Mouse (Mus musculus) frontal cortex, postnatal 14 days (tissue): ENCODE results near the gene Gm21680.
"Not testable (repeated sequence)": the region's sequence is repeated elsewhere in the genome, so short reads cannot be mapped to it uniquely, and the experiment has no call there.

Experiments
- DNase-seq, 2 experiments: peaks; one replicate each; pipeline ENCODE4 v3.0.0; 2022; ENCODE audit warnings: low spot score in 2 of 2

Gm21680 gene

DNA sequence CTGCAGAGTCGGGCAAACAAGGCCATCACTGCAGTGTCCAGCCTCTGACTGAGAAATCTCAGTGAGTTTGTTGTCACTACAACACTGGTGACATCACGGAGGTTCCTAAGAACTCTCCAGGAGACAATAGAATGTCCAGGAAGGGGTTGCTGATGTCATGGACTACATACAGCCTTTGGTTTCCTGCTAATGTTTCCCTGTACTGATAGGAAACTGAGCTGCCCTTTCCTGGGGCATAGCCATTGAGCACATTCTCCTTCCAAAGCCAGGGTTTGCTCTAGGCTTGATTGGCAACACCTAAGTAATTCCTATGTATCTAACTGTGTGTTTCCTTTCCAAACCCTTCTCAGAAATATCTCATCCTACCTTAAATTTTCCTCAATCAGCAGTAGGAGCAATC, at the start of gene Gm21680:
TSS of gene Gm21680 (minus strand) at position 101 of the 400 bp plus-strand sequence.
- DNase-seq: not testable (repeated sequence)

DNA sequence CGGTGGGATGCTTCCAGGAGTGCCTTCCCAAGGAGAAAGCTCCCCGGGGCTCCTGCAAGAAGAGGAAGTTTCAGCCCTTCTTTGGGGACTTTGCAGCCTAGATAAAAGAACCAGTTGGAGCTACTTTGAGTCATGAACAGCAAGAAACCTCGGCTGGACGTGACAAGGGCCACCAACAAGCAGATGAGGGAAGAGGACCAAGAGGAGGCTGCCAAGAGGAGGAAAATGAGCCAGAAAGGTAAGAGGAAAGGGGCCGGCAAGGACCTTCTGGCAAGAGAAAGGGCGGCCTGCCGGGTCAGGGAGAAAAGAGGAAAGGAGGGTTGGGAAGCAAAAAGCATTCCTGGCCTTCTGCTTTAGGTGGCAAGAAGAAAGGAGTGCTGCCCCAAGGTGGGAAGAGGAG, 35.2 kb upstream of the Gm21680 start:
- not testable (repeated sequence) for DNase-seq

DNA sequence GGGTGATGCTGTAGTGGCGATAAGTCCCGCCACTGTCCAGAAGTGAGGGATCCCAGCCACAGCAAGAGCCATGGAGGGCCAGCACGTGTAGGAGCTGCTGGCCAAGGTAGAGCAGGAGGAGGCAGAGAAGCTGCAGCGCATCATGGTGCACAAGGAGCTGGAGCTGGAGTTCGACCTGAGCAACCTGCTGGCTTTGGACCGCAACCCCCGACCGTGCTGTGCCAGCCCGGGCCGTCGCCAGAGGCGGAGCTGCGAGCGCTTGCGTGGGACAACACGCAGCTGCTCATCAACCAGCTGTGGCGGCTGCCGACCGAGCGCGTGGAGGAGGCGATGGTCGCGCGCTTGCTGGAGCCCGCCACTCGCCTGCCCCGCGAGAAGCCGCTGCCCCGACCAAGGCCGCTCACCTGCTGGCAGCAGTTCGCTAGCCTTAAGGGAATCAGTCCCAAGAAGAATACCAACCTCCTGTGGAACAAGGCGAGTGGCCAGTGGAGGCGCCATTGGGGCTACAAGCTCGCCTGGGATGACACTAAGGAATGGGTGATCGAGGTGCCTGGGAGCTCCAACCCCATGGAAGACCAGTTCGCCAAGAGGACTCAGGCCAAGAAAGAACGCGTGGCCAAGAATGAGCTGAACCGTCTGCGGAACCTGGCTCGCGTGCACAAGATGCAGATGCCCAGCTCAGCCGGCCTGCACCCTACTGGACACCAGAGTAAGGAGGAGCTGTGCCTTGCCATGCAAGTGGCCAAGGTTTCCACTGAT, 34.7 kb upstream of the Gm21680 start:
- peak; percentile 5 to 6 for DNase-seq

DNA sequence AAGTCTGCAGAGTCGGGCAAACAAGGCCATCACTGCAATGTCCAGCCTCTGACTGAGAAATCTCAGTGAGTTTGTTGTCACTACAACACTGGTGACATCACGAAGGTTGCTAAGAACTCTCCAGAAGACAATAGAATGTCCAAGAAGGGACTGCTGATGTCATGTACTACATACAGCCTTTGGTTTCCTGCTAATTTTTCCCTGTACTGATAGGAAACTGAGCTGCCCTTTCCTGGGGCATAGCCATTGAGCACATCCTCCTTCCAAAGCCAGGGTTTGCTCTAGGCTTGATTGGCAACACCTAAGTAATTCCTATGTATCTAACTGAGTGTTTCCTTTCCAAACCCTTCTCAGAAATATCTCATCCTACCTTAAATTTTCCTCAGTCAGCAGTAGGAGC, 32.2 kb upstream of the Gm21680 start, which contains the start of gene Gm1979:
TSS of gene Gm1979 (minus strand) at position 101 of the 400 bp plus-strand sequence.
- DNase-seq: not testable (repeated sequence)

DNA sequence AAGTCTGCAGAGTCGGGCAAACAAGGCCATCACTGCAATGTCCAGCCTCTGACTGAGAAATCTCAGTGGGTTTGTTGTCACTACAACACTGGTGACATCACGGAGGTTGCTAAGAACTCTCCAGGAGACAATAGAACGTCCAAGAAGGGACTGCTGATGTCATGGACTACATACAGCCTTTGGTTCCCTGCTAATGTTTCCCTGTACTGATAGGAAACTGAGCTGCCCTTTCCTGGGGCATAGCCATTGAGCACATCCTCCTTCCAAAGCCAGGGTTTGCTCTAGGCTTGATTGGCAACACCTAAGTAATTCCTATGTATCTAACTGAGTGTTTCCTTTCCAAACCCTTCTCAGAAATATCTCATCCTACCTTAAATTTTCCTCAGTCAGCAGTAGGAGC, 16.1 kb upstream of the Gm21680 start, which contains the start of gene Gm21698:
TSS of gene Gm21698 (minus strand) at position 101 of the 400 bp plus-strand sequence.
- not testable (repeated sequence) for DNase-seq

DNA sequence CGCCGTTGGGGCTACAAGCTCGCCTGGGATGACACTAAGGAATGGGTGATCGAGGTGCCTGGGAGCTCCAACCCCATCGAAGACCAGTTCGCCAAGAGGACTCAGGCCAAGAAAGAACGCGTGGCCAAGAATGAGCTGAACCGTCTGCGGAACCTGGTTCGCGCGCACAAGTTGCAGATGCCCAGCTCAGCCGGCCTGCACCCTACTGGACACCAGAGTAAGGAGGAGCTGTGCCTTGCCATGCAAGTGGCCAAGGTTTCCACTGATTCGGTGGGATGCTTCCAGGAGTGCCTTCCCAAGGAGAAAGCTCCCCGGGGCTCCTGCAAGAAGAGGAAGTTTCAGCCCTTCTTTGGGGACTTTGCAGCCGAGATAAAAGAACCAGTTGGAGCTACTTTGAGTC, 15.4 kb downstream of the Gm21680 start:
- DNase-seq: not testable (repeated sequence)

DNA sequence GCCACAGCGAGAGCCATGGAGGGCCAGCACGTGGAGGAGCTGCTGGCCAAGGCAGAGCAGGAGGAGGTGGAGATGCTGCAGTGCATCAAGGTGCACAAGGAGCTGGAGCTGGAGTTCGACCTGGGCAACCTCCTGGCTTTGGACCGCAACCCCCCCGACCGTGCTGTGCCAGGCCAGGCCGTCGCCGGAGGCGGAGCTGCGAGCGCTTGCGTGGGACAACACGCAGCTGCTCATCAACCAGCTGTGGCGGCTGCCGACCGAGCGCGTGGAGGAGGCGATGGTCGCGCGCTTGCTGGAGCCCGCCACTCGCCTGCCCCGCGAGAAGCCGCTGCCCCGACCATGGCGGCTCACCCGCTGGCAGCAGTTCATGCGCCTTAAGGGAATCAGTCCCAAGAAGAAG, 15.9 kb downstream of the Gm21680 start:
- DNase-seq: not testable (repeated sequence)

DNA sequence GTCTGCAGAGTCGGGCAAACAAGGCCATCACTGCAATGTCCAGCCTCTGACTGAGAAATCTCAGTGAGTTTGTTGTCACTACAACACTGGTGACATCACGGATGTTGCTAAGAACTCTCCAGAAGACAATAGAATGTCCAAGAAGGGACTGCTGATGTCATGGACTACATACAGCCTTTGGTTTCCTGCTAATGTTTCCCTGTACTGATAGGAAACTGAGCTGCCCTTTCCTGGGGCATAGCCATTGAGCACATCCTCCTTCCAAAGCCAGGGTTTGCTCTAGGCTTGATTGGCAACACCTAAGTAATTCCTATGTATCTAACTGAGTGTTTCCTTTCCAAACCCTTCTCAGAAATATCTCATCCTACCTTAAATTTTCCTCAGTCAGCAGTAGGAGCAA, 18.1 kb downstream of the Gm21680 start, which contains the start of gene Gm21671:
TSS of gene Gm21671 (minus strand) at position 101 of the 400 bp plus-strand sequence.
- DNase-seq: not testable (repeated sequence)

DNA sequence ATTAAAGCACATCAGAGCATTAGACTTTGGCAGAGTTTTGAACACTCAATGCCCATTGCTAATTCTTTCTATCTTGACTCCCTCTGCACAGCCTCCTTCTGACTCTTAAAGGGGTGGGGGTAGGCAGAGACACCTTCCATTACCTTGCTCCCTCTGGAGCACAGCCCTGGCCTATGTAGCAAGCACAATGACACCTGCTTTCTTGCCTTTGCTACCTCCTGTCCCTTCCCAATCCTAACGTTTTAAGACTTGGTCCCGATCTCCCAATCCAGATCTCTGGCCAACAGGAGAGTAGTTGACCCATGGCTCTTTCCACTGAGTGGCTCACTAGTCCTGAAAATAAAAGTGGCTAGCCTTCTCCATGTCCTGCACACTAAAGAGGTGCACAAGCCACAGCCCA, 27.1 kb downstream of the Gm21680 start:
- not testable (repeated sequence) for DNase-seq

DNA sequence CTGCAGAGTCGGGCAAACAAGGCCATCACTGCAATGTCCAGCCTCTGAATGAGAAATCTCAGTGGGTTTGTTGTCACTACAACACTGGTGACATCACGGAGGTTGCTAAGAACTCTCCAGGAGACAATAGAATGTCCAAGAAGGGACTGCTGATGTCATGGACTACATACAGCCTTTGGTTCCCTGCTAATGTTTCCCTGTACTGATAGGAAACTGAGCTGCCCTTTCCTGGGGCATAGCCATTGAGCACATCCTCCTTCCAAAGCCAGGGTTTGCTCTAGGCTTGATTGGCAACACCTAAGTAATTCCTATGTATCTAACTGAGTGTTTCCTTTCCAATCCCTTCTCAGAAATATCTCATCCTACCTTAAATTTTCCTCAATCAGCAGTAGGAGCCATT, 30.2 kb downstream of the Gm21680 start, which contains the start of gene Gm21663:
TSS of gene Gm21663 (minus strand) at position 101 of the 400 bp plus-strand sequence.
- not testable (repeated sequence) for DNase-seq
